Mouse (Mus musculus) testis, postnatal 14 days (tissue): Measurements from ENCODE around the gene Pax6.

Experiments
- DNase-seq: peaks from one replicate; pipeline ENCODE4 v3.0.0; 2021; ENCODE audit warnings: low spot score

Gene Pax6

GRCm38 (mm10) chr2:105736166-105736565, 67.5 kb downstream of the Pax6 start:
- no peak for DNase-seq

- no peak for DNase-seq
These were observed 78.2 kb downstream of the Pax6 start for GRCm38 (mm10) chr2:105746896-105747295.
